Mouse (Mus musculus) heart, embryonic 14.5 days (tissue): ENCODE data around the gene Nudt2. TPM values are rescaled to one million over a fixed set of nuclear protein-coding genes. Genes with fewer than 3 reads are reported as not detected.

Experiments used
- ATAC-seq: fragments of 200-750 bp; cut with Nextera tagmentation; 2 replicates; pipeline ENCODE4 v1.8.0; 2017; ENCODE audit warnings: low read depth, moderate TSS enrichment; ENCODE audit not compliant: insufficient number of reproducible peaks, insufficient read depth, low FRiP score
- H3K27ac ChIP-seq, 2 experiments: fragments of 200-500 bp in 1 of 2; fragments of 300-500 bp in 1 of 2; sonication (generic) in 1 of 2; replicated peaks in 1 of 2; 2 replicates each; pipeline ENCODE4 v1.5.1; 2012 to 2014; ENCODE audit warnings: low read depth in 2 of 2, low read length in 2 of 2, control low read depth in 1 of 2, mild to moderate bottlenecking in 1 of 2, mixed read lengths in 1 of 2; ENCODE audit not compliant: control insufficient read depth in 1 of 2, insufficient read depth in 1 of 2
- H3K27me3 ChIP-seq: fragments of 300-500 bp; sonication (generic); 2 replicates; pipeline ENCODE4 v1.6.1; 2014; ENCODE audit warnings: mild to moderate bottlenecking, low read length, control low read depth; ENCODE audit not compliant: control insufficient read depth, insufficient read depth
- H3K36me3 ChIP-seq: fragments of 300-500 bp; sonication (generic); 2 replicates; pipeline ENCODE4 v1.6.1; 2014; ENCODE audit warnings: mild to moderate bottlenecking, control low read depth, low read length, mixed read lengths; ENCODE audit not compliant: control insufficient read depth, insufficient read depth
- H3K4me1 ChIP-seq, 2 experiments: fragments of 200-500 bp in 1 of 2; fragments of 300-500 bp in 1 of 2; sonication (generic) in 1 of 2; 2 replicates each; pipeline ENCODE4 v1.6.1; 2012 to 2014; ENCODE audit warnings: low read length in 2 of 2, control low read depth in 1 of 2, mixed read lengths in 1 of 2; ENCODE audit not compliant: control insufficient read depth in 2 of 2, insufficient read depth in 2 of 2
- H3K4me2 ChIP-seq: fragments of 300-500 bp; sonication (generic); 2 replicates; pipeline ENCODE4 v1.6.1; 2014; ENCODE audit warnings: mild to moderate bottlenecking, low read length
- H3K4me3 ChIP-seq, 2 experiments: fragments of 200-500 bp in 1 of 2; fragments of 300-500 bp in 1 of 2; sonication (generic) in 1 of 2; 2 replicates each; pipeline ENCODE4 v1.5.1; 2012 to 2014; ENCODE audit warnings: low read length in 2 of 2, mild to moderate bottlenecking in 2 of 2, control low read depth in 1 of 2, low read depth in 1 of 2, moderate library complexity in 1 of 2; ENCODE audit not compliant: control insufficient read depth in 1 of 2, insufficient read depth in 1 of 2
- H3K9ac ChIP-seq: fragments of 300-500 bp; sonication (generic); 2 replicates; pipeline ENCODE4 v1.6.1; 2014; ENCODE audit warnings: mild to moderate bottlenecking, low read length
- H3K9me3 ChIP-seq: fragments of 300-500 bp; sonication (generic); 2 replicates; pipeline ENCODE4 v1.6.1; 2016; ENCODE audit warnings: low read length, control low read depth; ENCODE audit not compliant: control insufficient read depth
- WGBS: fragments of 180-500 bp; shearing (Covaris S2); extraction: QIAGEN DNeasy Blood & Tissue Kit; methylation state at CpG from one replicate; pipeline ENCODE4 v1.1.7; 2014; 5-methylcytosine and 5-hydroxymethylcytosine counted together
- polyA plus RNA-seq: library from polyadenylated mRNA; unstranded; fragments of >200 nt; fragmentation: Nextera tagmentation; extraction: Ambion mirVana; gene quantifications from 2 replicates; pipeline ENCODE4 v1.2.1, GENCODE M21; 2014

Nudt2 gene
- polyA plus RNA-seq, 1 experiment from 2014 or later, result 43.9 TPM

DNA sequence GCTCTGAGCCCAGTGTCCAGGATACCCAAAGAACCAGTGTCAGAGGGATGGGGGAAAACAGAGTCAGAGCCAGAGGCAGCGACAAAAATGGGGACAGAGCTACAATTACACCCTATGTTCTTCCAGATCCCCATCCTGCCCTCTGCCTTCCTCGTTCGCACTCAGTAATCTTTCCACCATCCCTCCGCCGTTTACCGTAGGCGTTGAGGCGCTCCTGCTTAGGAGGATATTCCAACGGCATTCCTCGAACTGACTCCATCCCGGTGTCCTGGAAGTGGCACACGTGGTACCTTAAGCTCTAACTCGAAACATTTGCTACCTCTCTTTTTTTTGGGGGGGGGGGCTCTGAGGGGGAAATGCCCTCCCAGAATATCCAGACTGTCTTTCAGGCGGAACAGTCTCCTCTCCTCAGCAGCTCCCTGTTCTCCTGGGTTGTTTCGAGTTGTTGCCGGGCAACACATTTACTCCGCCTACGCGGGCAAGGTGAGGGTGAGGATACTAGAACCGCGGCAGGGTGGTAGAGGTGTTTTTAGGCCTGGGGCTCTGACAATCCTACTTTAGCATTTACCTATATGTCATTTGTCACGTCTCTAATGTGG, 42.5 kb downstream of the Nudt2 start:
- Histone ChIP-seq H3K4me2 (peak overlapping the region; percentile 97), H3K27me3 (peaks cover 34% of the 10 kb centered on the region), H3K4me1 (peaks cover 9 to 14% of the 10 kb centered on the region in 2 experiments), H3K9me3 (no peaks in the 10 kb centered on the region), H3K9ac (peak overlapping the region; percentile 69), H3K4me3 (peak overlapping the region; percentile 52 to 67), H3K36me3 (no peaks in the 10 kb centered on the region), H3K27ac (no peak overlapping the region)
- 3% methylated on average over 22 of the region's 22 CpGs for WGBS
- ATAC-seq, result no peak

DNA sequence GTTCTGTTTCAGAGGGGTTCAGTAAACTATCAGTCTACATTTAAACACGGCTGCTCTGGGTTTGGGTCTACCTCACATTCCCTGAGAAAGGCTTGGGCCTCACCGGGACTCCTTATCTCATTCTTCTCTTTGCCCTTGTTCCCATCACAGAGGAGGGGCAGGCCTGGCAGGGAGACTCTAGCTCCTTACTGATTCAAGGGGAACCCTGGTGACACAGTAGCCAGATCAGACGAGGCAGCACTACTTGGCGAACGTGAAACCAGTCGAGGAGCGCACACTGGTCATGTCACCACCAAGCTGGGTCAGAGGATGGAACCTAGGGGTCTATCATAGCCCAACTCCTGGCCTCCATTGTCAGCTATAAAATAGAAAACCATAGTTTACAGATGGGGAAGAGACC, 43.0 kb downstream of the Nudt2 start:
- 39% methylated on average over 7 of the region's 7 CpGs for WGBS
- Histone ChIP-seq H3K4me3 (no peak overlapping the region), H3K9ac (no peak overlapping the region), H3K36me3 (no peaks in the 10 kb centered on the region), H3K27me3 (peaks cover 33% of the 10 kb centered on the region), H3K9me3 (no peaks in the 10 kb centered on the region), H3K27ac (no peak overlapping the region), H3K4me2 (peak overlapping the region; percentile 97; the same call in 1 of the 2 replicates), H3K4me1 (peaks cover 6 to 10% of the 10 kb centered on the region in 2 experiments; a peak in 3 of 4 replicates)
- ATAC-seq, result no peak

DNA sequence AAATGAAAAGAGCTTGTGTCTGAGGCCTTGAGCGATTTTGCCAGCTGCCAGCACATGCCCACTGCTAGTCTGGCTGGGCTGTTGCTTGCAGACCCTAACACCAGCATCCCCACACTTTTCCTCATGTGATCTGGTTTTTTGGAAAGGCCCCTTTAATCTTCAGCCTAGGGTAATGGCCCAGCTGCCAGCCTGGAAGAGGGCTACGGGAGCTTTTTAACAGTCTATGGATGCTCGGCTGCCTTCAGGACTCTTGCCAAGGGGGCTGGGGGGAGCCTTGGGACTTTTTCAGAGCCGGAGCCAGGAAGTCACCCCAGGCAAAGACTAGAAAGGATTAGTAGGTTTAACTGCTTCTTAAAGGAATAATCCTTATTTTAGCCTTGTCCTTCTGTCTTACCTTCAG, 48.4 kb downstream of the Nudt2 start:
- H3K27me3 ChIP-seq, result peaks cover 36% of the 10 kb centered on the region
- H3K27ac ChIP-seq, result no peak overlapping the region
- H3K9ac ChIP-seq, result no peak overlapping the region
- 40% methylated on average over 4 of the region's 4 CpGs for WGBS
- H3K9me3 ChIP-seq, result no peaks in the 10 kb centered on the region
- no peak for ATAC-seq
- no peak overlapping the region for H3K4me2 ChIP-seq
- no peaks in the 10 kb centered on the region for H3K36me3 ChIP-seq
- H3K4me1 ChIP-seq, result no peaks in the 10 kb centered on the region
- H3K4me3 ChIP-seq, result no peak overlapping the region

DNA sequence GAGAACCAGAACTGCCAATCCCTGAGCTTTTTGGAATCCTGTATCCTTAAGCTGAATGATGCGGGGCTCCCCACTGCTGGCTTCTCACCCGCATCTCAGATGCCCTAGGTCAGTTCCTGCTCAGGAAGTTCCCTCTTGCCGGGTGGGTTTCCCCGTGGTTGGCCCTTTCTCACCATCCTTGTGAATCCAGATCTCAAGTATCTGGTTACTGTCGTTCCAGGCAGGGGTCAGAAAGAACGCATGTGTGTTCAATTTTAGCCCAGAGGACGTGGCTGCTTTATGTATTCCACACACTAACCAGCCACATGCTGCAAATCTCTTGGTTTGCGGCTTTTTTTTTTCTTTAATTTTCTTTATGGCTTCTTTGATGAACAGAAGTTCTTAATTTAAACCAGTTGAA, 48.8 kb downstream of the Nudt2 start:
- WGBS, result 16% methylated on average over 8 of the region's 8 CpGs
- H3K4me2 ChIP-seq, result no peak overlapping the region
- peaks cover 32% of the 10 kb centered on the region for H3K27me3 ChIP-seq
- H3K27ac ChIP-seq, result no peak overlapping the region
- H3K36me3 ChIP-seq, result no peaks in the 10 kb centered on the region
- no peaks in the 10 kb centered on the region for H3K9me3 ChIP-seq
- no peak overlapping the region for H3K9ac ChIP-seq
- H3K4me3 ChIP-seq, result no peak overlapping the region
- no peaks in the 10 kb centered on the region for H3K4me1 ChIP-seq
- no peak for ATAC-seq

DNA sequence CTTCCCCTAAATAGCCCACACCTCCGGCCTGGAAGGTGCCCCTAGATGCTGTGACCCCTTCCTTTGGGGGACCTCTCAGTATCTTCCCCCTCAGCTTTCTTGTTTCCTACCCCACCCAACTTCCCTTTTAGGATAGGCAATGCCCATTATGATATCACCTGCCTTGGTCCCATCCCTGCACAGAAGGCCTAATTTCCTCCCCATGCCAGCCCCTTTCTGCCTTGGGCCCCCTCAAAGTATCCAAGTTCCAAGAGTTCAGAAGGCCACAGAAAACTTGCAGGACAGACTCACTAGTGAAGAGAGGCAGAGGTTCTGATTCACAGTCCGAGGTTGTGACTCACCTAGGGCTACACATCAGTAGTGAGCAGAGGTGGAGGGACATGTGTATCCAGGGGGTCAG, 52.3 kb downstream of the Nudt2 start, which contains the start of gene 1110017D15Rik:
Gene 1110017D15Rik (minus strand): TSS at position 101 of the 400 bp plus-strand sequence.
- H3K9ac ChIP-seq, result no peak within 1 kb of the TSS
- H3K36me3 ChIP-seq, result no peaks in the 10 kb centered on the region
- H3K27ac ChIP-seq, result no peak within 1 kb of the TSS
- no peak within 1 kb of the TSS for H3K4me3 ChIP-seq
- no peak for ATAC-seq
- H3K4me1 ChIP-seq, result no peaks in the 10 kb centered on the region
- H3K27me3 ChIP-seq, result peaks cover 7% of the 10 kb centered on the region; the same call in 1 of the 2 replicates
- WGBS, result 74% methylated on average over 2 of the region's 2 CpGs
- H3K4me2 ChIP-seq, result no peak within 1 kb of the TSS
- H3K9me3 ChIP-seq, result no peaks in the 10 kb centered on the region

DNA sequence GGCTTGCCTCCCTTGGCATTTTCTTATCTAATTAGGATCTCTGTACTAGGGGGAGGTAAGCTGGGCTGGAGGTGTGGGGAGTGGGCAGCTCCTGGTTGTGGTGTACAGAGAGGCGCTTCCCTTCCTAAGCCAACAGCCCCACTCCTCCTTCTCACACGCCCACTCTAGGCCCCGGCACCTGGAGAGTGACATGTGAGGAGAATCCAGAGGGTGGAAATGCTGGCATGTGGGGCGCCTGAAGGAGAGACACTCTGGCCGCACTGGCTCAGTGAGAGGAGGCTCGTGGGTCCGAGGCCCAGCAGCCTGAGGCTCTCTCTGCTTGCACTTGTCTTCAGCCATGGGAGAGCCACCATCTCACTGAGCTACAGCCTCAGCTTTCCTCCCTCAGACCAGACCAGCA, 53.4 kb downstream of the Nudt2 start:
- Histone ChIP-seq H3K4me1 (no peaks in the 10 kb centered on the region), H3K27me3 (peaks cover 6% of the 10 kb centered on the region; the same call in 1 of the 2 replicates), H3K9me3 (no peaks in the 10 kb centered on the region), H3K9ac (no peak overlapping the region), H3K4me2 (no peak overlapping the region), H3K36me3 (no peaks in the 10 kb centered on the region), H3K27ac (no peak overlapping the region), H3K4me3 (no peak overlapping the region)
- no peak for ATAC-seq
- 69% methylated on average over 7 of the region's 7 CpGs for WGBS

GRCm38 (mm10) chr4:41519195-41519594, 54.2 kb downstream of the Nudt2 start:
- no peaks in the 10 kb centered on the region for H3K9me3 ChIP-seq
- no peak overlapping the region for H3K27ac ChIP-seq
- no peak overlapping the region for H3K4me2 ChIP-seq
- no peak overlapping the region for H3K9ac ChIP-seq
- no peaks in the 10 kb centered on the region for H3K36me3 ChIP-seq
- H3K4me1 ChIP-seq, result no peaks in the 10 kb centered on the region
- H3K27me3 ChIP-seq, result 0 out of 2 replicates have a peak, but pooled peaks cover 6% of the 10 kb centered on the region
- WGBS, result 84% methylated on average over 5 of the region's 5 CpGs
- no peak for ATAC-seq
- no peak overlapping the region for H3K4me3 ChIP-seq

- WGBS, result 40% methylated on average over 14 of the region's 14 CpGs
- Histone ChIP-seq H3K27me3 (0 out of 2 replicates have a peak, but pooled peaks cover 6% of the 10 kb centered on the region), H3K4me1 (no peaks in the 10 kb centered on the region), H3K4me3 (no peak overlapping the region), H3K4me2 (no peak overlapping the region), H3K9ac (no peak overlapping the region), H3K27ac (no peak overlapping the region), H3K9me3 (no peaks in the 10 kb centered on the region), H3K36me3 (no peaks in the 10 kb centered on the region)
- no peak for ATAC-seq
These were observed 55.7 kb downstream of the Nudt2 start for GRCm38 (mm10) chr4:41520641-41521040.
